ENCODE assay signal across 8 mouse cellular contexts in the genomic region with DNA sequence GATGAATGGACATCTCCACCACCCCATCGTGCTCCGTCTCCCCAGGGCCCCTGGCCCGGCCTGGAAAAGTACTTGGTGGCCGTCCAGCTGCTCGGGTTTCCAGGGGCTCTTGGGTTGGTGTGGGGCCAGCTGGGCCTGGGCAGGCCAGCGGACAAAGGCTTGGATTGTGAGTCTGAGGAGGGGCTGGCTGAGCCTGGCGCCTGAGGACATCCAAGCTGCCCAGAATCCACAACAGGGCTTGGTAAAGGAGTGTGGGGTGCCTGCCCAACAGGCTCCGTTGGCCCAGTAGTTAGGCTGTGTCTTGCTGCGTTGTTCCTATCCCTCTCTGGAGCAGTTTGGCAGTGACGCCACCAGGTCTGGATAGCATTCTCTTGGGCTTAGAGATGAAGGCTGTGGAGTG. TPM values are rescaled to one million over a fixed set of nuclear protein-coding genes. Genes with fewer than 3 reads are reported as not detected.
DNase-seq lines count a peak whose midpoint lies in the region; ATAC-seq lines count a peak whose summit lies in the region.
"Had no signal": no experiment of that assay in that cellular context is flagged by ENCODE, and none has a peak within 500 bp of the region (broad histone marks: within the 10 kb centered on the region; RNA-seq: fewer than 3 reads in every experiment).

No protein-coding gene starts in this region.

- DNase-seq in cerebellum, postnatal 14 days: peak; percentile 67 to 74
- DNase-seq in hindbrain, embryonic 14.5 days (ENCODE audit: low spot score): no peak
- DNase-seq in right cerebral cortex, postnatal 4 days: peak; percentile 75
- no peak for DNase-seq in adrenal gland, adult 2 months
- no peak for DNase-seq in spleen, postnatal 10 days (ENCODE audit: low spot score in 2 of 2)

- ATAC-seq in cerebellum, adult (ENCODE audit: insufficient number of reproducible peaks, low FRiP score, low TSS enrichment): peak; percentile 31
- peak; percentile 70 for ATAC-seq in hindbrain, embryonic 14.5 days (ENCODE audit: low FRiP score)
- ATAC-seq in limb, embryonic 12.5 days (ENCODE audit: insufficient number of reproducible peaks, insufficient read depth, low FRiP score, low TSS enrichment, low read depth): no peak

- WGBS in hindbrain, embryonic 14.5 days: 3% methylated on average over 10 of the region's 10 CpGs
- 9% methylated on average over 10 of the region's 10 CpGs for WGBS in limb, embryonic 12.5 days

- peaks cover 21% of the 10 kb centered on the region for H3K4me1 ChIP-seq in hindbrain, embryonic 14.5 days (replicated peaks; ENCODE audit: control insufficient read depth, insufficient read depth, low read length)
- peaks cover 26% of the 10 kb centered on the region for H3K4me1 ChIP-seq in limb, embryonic 12.5 days (replicated peaks)

- peaks cover 60% of the 10 kb centered on the region for H3K27me3 ChIP-seq in hindbrain, embryonic 14.5 days (ENCODE audit: control insufficient read depth, insufficient read depth, low read length)
- peaks cover 91% of the 10 kb centered on the region for H3K27me3 ChIP-seq in limb, embryonic 12.5 days

- no peaks in the 10 kb centered on the region for H3K36me3 ChIP-seq in hindbrain, embryonic 14.5 days (replicated peaks; ENCODE audit: control insufficient read depth, insufficient read depth)
- H3K36me3 ChIP-seq in limb, embryonic 12.5 days: no peaks in the 10 kb centered on the region

- H3K9ac ChIP-seq in hindbrain, embryonic 14.5 days: peak overlapping the region; percentile 20; the same call in 1 of the 2 replicates
- H3K9ac ChIP-seq in limb, embryonic 12.5 days (replicated peaks): no peak overlapping the region; the same call in 1 of the 2 replicates

- peak overlapping the region; percentile 39 for H3K4me2 ChIP-seq in hindbrain, embryonic 14.5 days (replicated peaks)
- peak overlapping the region; percentile 40 for H3K4me2 ChIP-seq in limb, embryonic 12.5 days

- H3K27ac ChIP-seq in hindbrain, embryonic 14.5 days: peak overlapping the region; percentile 69
- no peak overlapping the region for H3K27ac ChIP-seq in limb, embryonic 12.5 days

- no peak overlapping the region; the same call in 1 of the 2 replicates for H3K4me3 ChIP-seq in hindbrain, embryonic 14.5 days (replicated peaks; ENCODE audit: low read length)
- peak overlapping the region; percentile 16; the same call in 1 of the 2 replicates for H3K4me3 ChIP-seq in limb, embryonic 12.5 days (replicated peaks)

- H3K9me3 ChIP-seq in hindbrain, embryonic 14.5 days (ENCODE audit: control insufficient read depth, low read length): no peaks in the 10 kb centered on the region
- H3K9me3 ChIP-seq in limb, embryonic 12.5 days: no peaks in the 10 kb centered on the region

RNA-seq across cellular contexts. Expression of gene Fbxo2, which starts 6.0 kb away (rescaled TPM):
- 13.1 and 14.0 TPM in 2 replicates for polyA plus RNA-seq in hindbrain, embryonic 14.5 days (2014; fragmentation: Nextera tagmentation; extraction: Ambion mirVana)
- 2.5 and 3.3 TPM in 2 replicates for polyA plus RNA-seq in limb, embryonic 12.5 days (2016; fragmentation: Nextera tagmentation; extraction: Ambion mirVana)
- total RNA-seq in adrenal gland, adult 2 months (2021): 1 to 10 TPM; 3.6 to 9.5 TPM
- polyA plus RNA-seq in adrenal gland, adult 2 months (2012; rRNA removed): 2.5 and 5.9 TPM in 2 replicates

RNA-seq across cellular contexts. Expression of gene Fbxo44, which starts 6.1 kb away (rescaled TPM):
- polyA plus RNA-seq in hindbrain, embryonic 14.5 days (2014; fragmentation: Nextera tagmentation; extraction: Ambion mirVana): 98.6 and 101 TPM in 2 replicates
- polyA plus RNA-seq in limb, embryonic 12.5 days (2016; fragmentation: Nextera tagmentation; extraction: Ambion mirVana): 17.5 and 18.7 TPM in 2 replicates
- total RNA-seq in adrenal gland, adult 2 months (2021): 10 to 100 TPM; 11.4 to 16.3 TPM
- polyA plus RNA-seq in adrenal gland, adult 2 months (2012; rRNA removed): 20.4 and 26.5 TPM in 2 replicates

RNA-seq across cellular contexts. Expression of gene Fbxo6, which starts 14.5 kb away (rescaled TPM):
- polyA plus RNA-seq in hindbrain, embryonic 14.5 days (2014; fragmentation: Nextera tagmentation; extraction: Ambion mirVana): 18.1 and 18.3 TPM in 2 replicates
- 11.8 and 11.9 TPM in 2 replicates for polyA plus RNA-seq in limb, embryonic 12.5 days (2016; fragmentation: Nextera tagmentation; extraction: Ambion mirVana)
- 10 to 100 TPM; 45.8 to 66.9 TPM for total RNA-seq in adrenal gland, adult 2 months (2021)
- polyA plus RNA-seq in adrenal gland, adult 2 months (2012; rRNA removed): 102 and 123 TPM in 2 replicates

RNA-seq across cellular contexts. Expression of gene Draxin, which starts 35.9 kb away (rescaled TPM):
- 16.9 and 17.4 TPM in 2 replicates for polyA plus RNA-seq in hindbrain, embryonic 14.5 days (2014; fragmentation: Nextera tagmentation; extraction: Ambion mirVana)
- polyA plus RNA-seq in limb, embryonic 12.5 days (2016; fragmentation: Nextera tagmentation; extraction: Ambion mirVana): 1.8 and 1.9 TPM in 2 replicates
- total RNA-seq in adrenal gland, adult 2 months (2021): under 1 TPM; 0.14 TPM
- polyA plus RNA-seq in adrenal gland, adult 2 months (2012; rRNA removed): 0.07 and 0.12 TPM in 2 replicates
- total RNA-seq: liver, adult 2 months had no signal
- polyA plus RNA-seq: liver, adult 2 months had no signal

RNA-seq across cellular contexts. Expression of gene Mad2l2, which starts 36.2 kb away (rescaled TPM):
- polyA plus RNA-seq in hindbrain, embryonic 14.5 days (2014; fragmentation: Nextera tagmentation; extraction: Ambion mirVana): 114 and 124 TPM in 2 replicates
- polyA plus RNA-seq in limb, embryonic 12.5 days (2016; fragmentation: Nextera tagmentation; extraction: Ambion mirVana): 104 and 107 TPM in 2 replicates
- total RNA-seq in adrenal gland, adult 2 months (2021): 10 to 100 TPM; 23.4 to 27.3 TPM
- 30.9 and 36.7 TPM in 2 replicates for polyA plus RNA-seq in adrenal gland, adult 2 months (2012; rRNA removed)

Comparison
In these comparisons a context has a peak if more than half of its experiments do, and no peak if none do; other contexts are left out.
1. DNase-seq: peak in cerebellum, postnatal 14 days (2 of 2) and right cerebral cortex, postnatal 4 days (single experiment); none in hindbrain, embryonic 14.5 days (single experiment), adrenal gland, adult 2 months (single experiment) and spleen, postnatal 10 days (0 of 2).